Mouse (Mus musculus): ENCODE data around the gene Defb48. TPM values are rescaled to one million over a fixed set of nuclear protein-coding genes. Genes with fewer than 3 reads are reported as not detected.

Defb48 gene
- polyA plus RNA-seq, 1 experiment from 2014 or later: not detected

GRCm38 (mm10) chr14:62991849-62992510 lies 7.7 kb upstream of the Defb48 start:
- H3K4me1 ChIP-seq (ENCODE audit: control insufficient read depth, insufficient read depth, low read length): no peaks in the 10 kb centered on the region
- H3K27me3 ChIP-seq (ENCODE audit: control insufficient read depth, insufficient read depth, low read length): no peaks in the 10 kb centered on the region
- H3K4me3 ChIP-seq (ENCODE audit: low read depth, low read length): no peak overlapping the region
- H3K27ac ChIP-seq (ENCODE audit: low read depth, low read length): no peak overlapping the region
- no peak overlapping the region for H3K9ac ChIP-seq (ENCODE audit: low read depth, low read length)
- no peaks in the 10 kb centered on the region for H3K9me3 ChIP-seq (replicated peaks; ENCODE audit: control insufficient read depth, low read length)
- H3K36me3 ChIP-seq (ENCODE audit: control insufficient read depth, insufficient read depth, low read length): no peaks in the 10 kb centered on the region
- ATAC-seq (replicated peaks; ENCODE audit: insufficient number of reproducible peaks, low FRiP score, low TSS enrichment): no peak
- no peak overlapping the region for H3K4me2 ChIP-seq
- 70% methylated on average over 7 of the region's 7 CpGs for WGBS (ENCODE audit: insufficient replicate concordance)

- Histone ChIP-seq H3K4me2 (no peak overlapping the region), H3K4me1 (ENCODE audit: control insufficient read depth, insufficient read depth, low read length) (no peaks in the 10 kb centered on the region), H3K9me3 (replicated peaks; ENCODE audit: control insufficient read depth, low read length) (no peaks in the 10 kb centered on the region), H3K27me3 (ENCODE audit: control insufficient read depth, insufficient read depth, low read length) (no peaks in the 10 kb centered on the region), H3K4me3 (ENCODE audit: low read depth, low read length) (no peak overlapping the region), H3K36me3 (ENCODE audit: control insufficient read depth, insufficient read depth, low read length) (no peaks in the 10 kb centered on the region), H3K27ac (ENCODE audit: low read depth, low read length) (no peak overlapping the region), H3K9ac (ENCODE audit: low read depth, low read length) (no peak overlapping the region)
- ATAC-seq (replicated peaks; ENCODE audit: insufficient number of reproducible peaks, low FRiP score, low TSS enrichment): no peak
- WGBS (ENCODE audit: insufficient replicate concordance): 58% methylated on average over 3 of the region's 3 CpGs
These were observed 7.0 kb upstream of the Defb48 start for GRCm38 (mm10) chr14:62991271-62991670.

GRCm38 (mm10) chr14:62979815-62980214 lies 4.5 kb downstream of the Defb48 start:
- Histone ChIP-seq H3K9me3 (replicated peaks; ENCODE audit: control insufficient read depth, low read length) (no peaks in the 10 kb centered on the region), H3K27ac (ENCODE audit: low read depth, low read length) (no peak overlapping the region), H3K36me3 (ENCODE audit: control insufficient read depth, insufficient read depth, low read length) (no peaks in the 10 kb centered on the region), H3K4me2 (no peak overlapping the region), H3K9ac (ENCODE audit: low read depth, low read length) (no peak overlapping the region), H3K4me1 (ENCODE audit: control insufficient read depth, insufficient read depth, low read length) (no peaks in the 10 kb centered on the region), H3K27me3 (ENCODE audit: control insufficient read depth, insufficient read depth, low read length) (no peaks in the 10 kb centered on the region), H3K4me3 (ENCODE audit: low read depth, low read length) (no peak overlapping the region)
- 58% methylated on average over 1 of the region's 1 CpGs for WGBS (ENCODE audit: insufficient replicate concordance)
- ATAC-seq (replicated peaks; ENCODE audit: insufficient number of reproducible peaks, low FRiP score, low TSS enrichment): no peak

GRCm38 (mm10) chr14:62975046-62975445 lies 9.3 kb downstream of the Defb48 start:
- peak overlapping the region; percentile 12; the same call in 1 of the 2 replicates for H3K4me2 ChIP-seq
- H3K27me3 ChIP-seq (ENCODE audit: control insufficient read depth, insufficient read depth, low read length): no peaks in the 10 kb centered on the region
- no peak for ATAC-seq (replicated peaks; ENCODE audit: insufficient number of reproducible peaks, low FRiP score, low TSS enrichment)
- H3K4me1 ChIP-seq (ENCODE audit: control insufficient read depth, insufficient read depth, low read length): no peaks in the 10 kb centered on the region
- H3K9me3 ChIP-seq (replicated peaks; ENCODE audit: control insufficient read depth, low read length): no peaks in the 10 kb centered on the region
- no peaks in the 10 kb centered on the region for H3K36me3 ChIP-seq (ENCODE audit: control insufficient read depth, insufficient read depth, low read length)
- WGBS (ENCODE audit: insufficient replicate concordance): 11% methylated on average over 5 of the region's 5 CpGs
- no peak overlapping the region for H3K4me3 ChIP-seq (ENCODE audit: low read depth, low read length)
- H3K9ac ChIP-seq (ENCODE audit: low read depth, low read length): no peak overlapping the region
- H3K27ac ChIP-seq (ENCODE audit: low read depth, low read length): no peak overlapping the region

GRCm38 (mm10) chr14:62965811-62966520 lies 18.3 kb downstream of the Defb48 start:
- H3K27ac ChIP-seq (ENCODE audit: low read depth, low read length): 0 out of 2 replicates have a peak overlapping the region, but pooled peaks have one; percentile 29
- 21% methylated on average over 15 of the region's 15 CpGs for WGBS (ENCODE audit: insufficient replicate concordance)
- peak overlapping the region; percentile 44 for H3K4me3 ChIP-seq (ENCODE audit: low read depth, low read length)
- H3K4me1 ChIP-seq (ENCODE audit: control insufficient read depth, insufficient read depth, low read length): peaks cover 11% of the 10 kb centered on the region
- ATAC-seq (replicated peaks; ENCODE audit: insufficient number of reproducible peaks, low FRiP score, low TSS enrichment): no peak
- H3K4me2 ChIP-seq: peak overlapping the region; percentile 67
- H3K36me3 ChIP-seq (ENCODE audit: control insufficient read depth, insufficient read depth, low read length): no peaks in the 10 kb centered on the region
- peak overlapping the region; percentile 52 for H3K9ac ChIP-seq (ENCODE audit: low read depth, low read length)
- no peaks in the 10 kb centered on the region for H3K27me3 ChIP-seq (ENCODE audit: control insufficient read depth, insufficient read depth, low read length)
- H3K9me3 ChIP-seq (replicated peaks; ENCODE audit: control insufficient read depth, low read length): no peaks in the 10 kb centered on the region

GRCm38 (mm10) chr14:62965342-62965741 lies 19.0 kb downstream of the Defb48 start:
- 78% methylated on average over 5 of the region's 5 CpGs for WGBS (ENCODE audit: insufficient replicate concordance)
- no peak for ATAC-seq (replicated peaks; ENCODE audit: insufficient number of reproducible peaks, low FRiP score, low TSS enrichment)
- 0 out of 2 replicates have a peak overlapping the region, but pooled peaks have one; percentile 29 for H3K27ac ChIP-seq (ENCODE audit: low read depth, low read length)
- H3K9me3 ChIP-seq (replicated peaks; ENCODE audit: control insufficient read depth, low read length): no peaks in the 10 kb centered on the region
- peak overlapping the region; percentile 52; the same call in 1 of the 2 replicates for H3K9ac ChIP-seq (ENCODE audit: low read depth, low read length)
- H3K4me1 ChIP-seq (ENCODE audit: control insufficient read depth, insufficient read depth, low read length): peaks cover 11% of the 10 kb centered on the region
- H3K4me3 ChIP-seq (ENCODE audit: low read depth, low read length): peak overlapping the region; percentile 44
- H3K4me2 ChIP-seq: peak overlapping the region; percentile 67
- H3K27me3 ChIP-seq (ENCODE audit: control insufficient read depth, insufficient read depth, low read length): no peaks in the 10 kb centered on the region
- no peaks in the 10 kb centered on the region; the same call in 1 of the 2 replicates for H3K36me3 ChIP-seq (ENCODE audit: control insufficient read depth, insufficient read depth, low read length)

GRCm38 (mm10) chr14:62963632-62964031 lies 20.7 kb downstream of the Defb48 start:
- H3K9ac ChIP-seq (ENCODE audit: low read depth, low read length): no peak overlapping the region
- no peaks in the 10 kb centered on the region for H3K9me3 ChIP-seq (replicated peaks; ENCODE audit: control insufficient read depth, low read length)
- H3K4me2 ChIP-seq: no peak overlapping the region
- no peak overlapping the region for H3K4me3 ChIP-seq (ENCODE audit: low read depth, low read length)
- no peak overlapping the region for H3K27ac ChIP-seq (ENCODE audit: low read depth, low read length)
- ATAC-seq (replicated peaks; ENCODE audit: insufficient number of reproducible peaks, low FRiP score, low TSS enrichment): no peak
- WGBS (ENCODE audit: insufficient replicate concordance): 77% methylated on average over 4 of the region's 4 CpGs
- H3K4me1 ChIP-seq (ENCODE audit: control insufficient read depth, insufficient read depth, low read length): peaks cover 11% of the 10 kb centered on the region
- no peaks in the 10 kb centered on the region for H3K27me3 ChIP-seq (ENCODE audit: control insufficient read depth, insufficient read depth, low read length)
- peaks cover 2% of the 10 kb centered on the region; the same call in 1 of the 2 replicates for H3K36me3 ChIP-seq (ENCODE audit: control insufficient read depth, insufficient read depth, low read length)

GRCm38 (mm10) chr14:62956091-62956490 lies 28.2 kb downstream of the Defb48 start:
- ATAC-seq (replicated peaks; ENCODE audit: insufficient number of reproducible peaks, low FRiP score, low TSS enrichment): no peak
- Histone ChIP-seq H3K4me1 (ENCODE audit: control insufficient read depth, insufficient read depth, low read length) (no peaks in the 10 kb centered on the region), H3K4me3 (ENCODE audit: low read depth, low read length) (no peak overlapping the region), H3K9me3 (replicated peaks; ENCODE audit: control insufficient read depth, low read length) (no peaks in the 10 kb centered on the region), H3K9ac (ENCODE audit: low read depth, low read length) (no peak overlapping the region), H3K27ac (ENCODE audit: low read depth, low read length) (no peak overlapping the region), H3K4me2 (no peak overlapping the region), H3K36me3 (ENCODE audit: control insufficient read depth, insufficient read depth, low read length) (peaks cover 14% of the 10 kb centered on the region; the same call in 1 of the 2 replicates), H3K27me3 (ENCODE audit: control insufficient read depth, insufficient read depth, low read length) (no peaks in the 10 kb centered on the region)
- WGBS (ENCODE audit: insufficient replicate concordance): 78% methylated on average over 9 of the region's 9 CpGs
